Mouse (Mus musculus): ENCODE results near the gene Rpn2. TPM values are rescaled to one million over a fixed set of nuclear protein-coding genes. Genes with fewer than 3 reads are reported as not detected.

Rpn2 gene
- polyA plus RNA-seq (2015; fragmentation: Nextera tagmentation; extraction: Ambion mirVana): 183 and 189 TPM in 2 replicates

DNA sequence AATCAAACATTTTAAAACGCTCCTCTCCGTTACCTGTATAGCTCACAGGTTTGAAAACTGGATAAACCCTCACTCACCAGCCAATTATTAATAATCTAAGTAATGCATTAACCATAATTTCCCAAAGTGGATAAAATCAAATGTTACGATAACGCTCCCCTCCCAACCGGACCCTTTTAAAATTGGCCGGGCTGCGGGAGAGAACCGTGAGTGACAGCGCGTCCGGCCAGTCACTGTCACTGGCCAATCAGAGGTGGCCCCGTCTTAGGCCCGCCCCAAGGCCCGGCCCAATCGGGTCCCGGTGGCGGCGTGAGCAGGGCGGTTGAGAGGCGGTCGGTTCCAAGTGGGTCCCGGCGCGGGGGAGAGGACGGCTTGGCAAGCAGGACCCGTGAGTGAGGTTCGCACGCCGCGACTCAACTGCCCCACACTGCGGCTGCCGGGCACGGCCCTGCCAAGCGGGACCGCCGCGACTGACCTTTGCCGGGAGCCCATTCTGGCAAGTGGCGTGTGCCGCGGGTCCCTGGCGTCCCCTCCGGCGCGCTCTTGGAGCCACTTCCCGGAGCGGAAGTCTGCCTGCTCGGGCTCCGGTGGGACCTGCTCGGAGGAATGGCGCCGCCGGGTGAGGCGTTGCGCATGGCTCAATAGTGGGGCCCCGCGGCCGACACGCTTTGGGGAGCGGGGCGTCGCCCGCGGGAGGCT is at the start of gene Rpn2:
TSS of gene Rpn2 (plus strand) at position 301 of the 699 bp plus-strand sequence.
- H3K9me3 ChIP-seq (ENCODE audit: control insufficient read depth, low read length): no peaks in the 10 kb centered on the region
- H3K4me2 ChIP-seq (ENCODE audit: low read length): peak within 1 kb of the TSS; percentile 60
- 0 out of 2 replicates have a peak, but pooled peaks cover 3% of the 10 kb centered on the region for H3K36me3 ChIP-seq (ENCODE audit: control insufficient read depth, insufficient read depth)
- H3K4me3 ChIP-seq (replicated peaks; ENCODE audit: low read length): peak within 1 kb of the TSS; percentile 97
- no peaks in the 10 kb centered on the region for H3K27me3 ChIP-seq (replicated peaks; ENCODE audit: control insufficient read depth, insufficient read depth, low read length)
- WGBS: under 1% methylated on average over 57 of the region's 64 CpGs
- peaks cover 21% of the 10 kb centered on the region for H3K4me1 ChIP-seq (replicated peaks; ENCODE audit: control insufficient read depth, insufficient read depth, low read length)
- peak; percentile 100 for ATAC-seq
- H3K27ac ChIP-seq (ENCODE audit: low read length): peak within 1 kb of the TSS; percentile 94
- peak within 1 kb of the TSS; percentile 97 for H3K9ac ChIP-seq (replicated peaks; ENCODE audit: low read depth, low read length)

DNA sequence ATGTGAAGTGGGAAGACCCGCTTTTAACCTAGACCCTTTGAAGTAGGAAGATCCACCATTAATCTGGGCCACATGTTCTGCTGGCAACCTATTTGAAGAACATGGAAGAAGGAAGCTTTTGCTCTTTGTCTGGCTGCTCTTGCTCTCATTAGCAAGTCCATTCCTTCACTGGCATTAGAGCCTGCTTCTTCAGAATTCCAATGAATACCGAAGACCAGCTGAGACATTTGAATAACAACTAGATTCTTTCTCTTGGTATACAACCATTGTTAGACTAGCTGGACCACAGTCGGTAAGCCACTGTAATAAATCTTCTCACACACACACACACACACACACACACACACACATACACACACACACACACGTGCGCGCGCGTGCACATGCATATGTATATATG is 42.9 kb upstream of the Rpn2 start:
- Histone ChIP-seq H3K36me3 (ENCODE audit: control insufficient read depth, insufficient read depth) (no peaks in the 10 kb centered on the region), H3K27me3 (replicated peaks; ENCODE audit: control insufficient read depth, insufficient read depth, low read length) (no peaks in the 10 kb centered on the region), H3K4me1 (replicated peaks; ENCODE audit: control insufficient read depth, insufficient read depth, low read length) (no peaks in the 10 kb centered on the region), H3K4me3 (replicated peaks; ENCODE audit: low read length) (no peak overlapping the region), H3K9ac (replicated peaks; ENCODE audit: low read depth, low read length) (no peak overlapping the region), H3K27ac (ENCODE audit: low read length) (no peak overlapping the region), H3K9me3 (ENCODE audit: control insufficient read depth, low read length) (no peaks in the 10 kb centered on the region), H3K4me2 (ENCODE audit: low read length) (no peak overlapping the region)
- 77% methylated on average over 8 of the region's 8 CpGs for WGBS
- no peak for ATAC-seq

DNA sequence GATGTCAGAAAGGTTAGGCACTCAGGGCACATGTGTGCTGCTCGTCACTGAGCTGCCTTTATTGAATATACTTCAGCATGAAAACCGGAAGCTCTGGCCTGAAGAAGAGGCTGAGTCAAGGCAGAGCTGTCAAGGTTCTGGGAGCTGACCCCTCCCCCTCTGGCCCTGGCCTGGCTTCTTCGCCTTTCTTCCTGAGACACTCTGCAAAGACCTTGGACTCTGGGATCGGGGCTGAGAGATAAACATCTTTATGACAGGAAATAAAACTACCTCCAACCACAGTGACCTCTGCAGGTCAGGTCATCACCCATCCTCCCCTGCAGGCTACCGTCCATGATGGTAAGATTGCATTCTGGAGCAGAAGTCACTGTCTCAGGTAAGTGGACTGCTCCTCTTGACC is 33.8 kb upstream of the Rpn2 start:
- Histone ChIP-seq H3K9ac (replicated peaks; ENCODE audit: low read depth, low read length) (no peak overlapping the region), H3K27ac (ENCODE audit: low read length) (no peak overlapping the region), H3K4me3 (replicated peaks; ENCODE audit: low read length) (no peak overlapping the region), H3K4me1 (replicated peaks; ENCODE audit: control insufficient read depth, insufficient read depth, low read length) (no peaks in the 10 kb centered on the region), H3K36me3 (ENCODE audit: control insufficient read depth, insufficient read depth) (no peaks in the 10 kb centered on the region), H3K4me2 (ENCODE audit: low read length) (no peak overlapping the region), H3K9me3 (ENCODE audit: control insufficient read depth, low read length) (no peaks in the 10 kb centered on the region), H3K27me3 (replicated peaks; ENCODE audit: control insufficient read depth, insufficient read depth, low read length) (no peaks in the 10 kb centered on the region)
- WGBS: 66% methylated on average over 5 of the region's 5 CpGs
- ATAC-seq: no peak

DNA sequence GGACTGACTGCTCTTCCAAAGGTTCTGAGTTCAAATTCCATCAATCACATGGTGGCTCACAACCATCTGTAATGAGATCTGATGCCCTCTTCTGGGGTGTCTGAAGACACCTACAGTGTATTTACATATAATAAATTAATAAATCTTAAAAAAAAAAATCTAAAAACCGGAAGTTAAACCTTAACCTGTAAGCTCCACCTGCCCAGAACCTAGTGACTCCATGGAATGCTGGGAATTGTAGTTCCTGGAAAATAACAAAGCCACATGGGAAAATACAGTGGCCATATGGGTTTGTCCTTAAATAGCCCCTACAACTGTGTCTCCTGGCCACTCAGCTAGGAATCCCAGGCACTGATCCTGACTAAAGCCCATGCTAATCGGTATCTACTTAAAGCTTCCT is 33.2 kb upstream of the Rpn2 start:
- Histone ChIP-seq H3K4me2 (ENCODE audit: low read length) (no peak overlapping the region), H3K27me3 (replicated peaks; ENCODE audit: control insufficient read depth, insufficient read depth, low read length) (no peaks in the 10 kb centered on the region), H3K9me3 (ENCODE audit: control insufficient read depth, low read length) (no peaks in the 10 kb centered on the region), H3K9ac (replicated peaks; ENCODE audit: low read depth, low read length) (no peak overlapping the region), H3K36me3 (ENCODE audit: control insufficient read depth, insufficient read depth) (no peaks in the 10 kb centered on the region), H3K27ac (ENCODE audit: low read length) (no peak overlapping the region), H3K4me3 (replicated peaks; ENCODE audit: low read length) (no peak overlapping the region), H3K4me1 (replicated peaks; ENCODE audit: control insufficient read depth, insufficient read depth, low read length) (no peaks in the 10 kb centered on the region)
- WGBS: 79% methylated on average over 2 of the region's 2 CpGs
- no peak for ATAC-seq

DNA sequence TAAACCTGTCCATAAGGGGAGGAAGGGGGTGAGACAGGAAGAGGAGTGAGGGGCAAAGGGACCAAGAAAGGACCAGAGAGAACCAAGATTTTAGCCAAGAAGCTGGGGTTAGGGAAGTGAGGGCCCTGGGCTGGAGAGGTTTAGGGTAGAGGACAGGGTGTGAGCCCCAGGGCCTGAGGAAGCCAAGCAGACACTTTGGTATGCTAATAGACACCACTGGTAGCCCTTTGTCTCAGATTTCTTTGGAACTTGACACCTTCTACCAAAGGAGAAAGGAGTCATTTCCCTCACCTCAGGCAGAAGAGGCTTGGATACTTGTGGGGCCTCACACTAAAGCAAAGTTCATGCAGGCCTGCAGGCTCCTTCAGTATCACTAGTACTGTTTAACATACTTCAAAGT is 30.7 kb upstream of the Rpn2 start:
- Histone ChIP-seq H3K36me3 (ENCODE audit: control insufficient read depth, insufficient read depth) (no peaks in the 10 kb centered on the region), H3K9ac (replicated peaks; ENCODE audit: low read depth, low read length) (no peak overlapping the region), H3K4me2 (ENCODE audit: low read length) (no peak overlapping the region)

DNA sequence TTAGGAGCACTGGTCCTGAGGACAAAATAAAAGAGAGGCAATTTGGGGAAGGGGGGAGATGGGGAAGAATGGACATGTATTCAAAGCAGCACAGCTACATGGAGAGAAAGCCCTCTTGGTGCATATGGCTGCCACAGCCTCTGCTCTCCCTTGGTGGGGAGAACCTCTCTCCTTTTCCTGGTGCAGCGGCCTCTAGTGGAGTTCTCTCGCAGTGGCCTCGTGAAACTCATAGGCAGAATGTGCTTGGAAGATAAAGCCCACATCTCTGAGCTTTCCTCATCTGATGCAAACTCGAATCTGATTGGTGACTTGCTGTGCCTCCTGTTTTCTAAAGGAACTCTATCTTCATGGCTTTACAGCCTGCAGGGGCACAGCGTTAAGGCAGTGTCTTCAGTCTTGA is 19.1 kb upstream of the Rpn2 start:
- no peak overlapping the region for H3K9ac ChIP-seq (replicated peaks; ENCODE audit: low read depth, low read length)
- H3K4me1 ChIP-seq (replicated peaks; ENCODE audit: control insufficient read depth, insufficient read depth, low read length): no peaks in the 10 kb centered on the region
- no peak overlapping the region for H3K4me2 ChIP-seq (ENCODE audit: low read length)
- H3K9me3 ChIP-seq (ENCODE audit: control insufficient read depth, low read length): no peaks in the 10 kb centered on the region
- H3K27me3 ChIP-seq (replicated peaks; ENCODE audit: control insufficient read depth, insufficient read depth, low read length): no peaks in the 10 kb centered on the region
- WGBS: 6% methylated on average over 5 of the region's 5 CpGs
- no peak overlapping the region for H3K4me3 ChIP-seq (replicated peaks; ENCODE audit: low read length)
- no peak for ATAC-seq
- no peaks in the 10 kb centered on the region for H3K36me3 ChIP-seq (ENCODE audit: control insufficient read depth, insufficient read depth)
- H3K27ac ChIP-seq (ENCODE audit: low read length): no peak overlapping the region

More for the DNA sequence above, 30.7 kb upstream of the Rpn2 start:
- Histone ChIP-seq H3K4me3 (replicated peaks; ENCODE audit: low read length) (no peak overlapping the region), H3K27me3 (replicated peaks; ENCODE audit: control insufficient read depth, insufficient read depth, low read length) (no peaks in the 10 kb centered on the region), H3K27ac (ENCODE audit: low read length) (no peak overlapping the region), H3K4me1 (replicated peaks; ENCODE audit: control insufficient read depth, insufficient read depth, low read length) (no peaks in the 10 kb centered on the region), H3K9me3 (ENCODE audit: control insufficient read depth, low read length) (no peaks in the 10 kb centered on the region)
- no peak for ATAC-seq

DNA sequence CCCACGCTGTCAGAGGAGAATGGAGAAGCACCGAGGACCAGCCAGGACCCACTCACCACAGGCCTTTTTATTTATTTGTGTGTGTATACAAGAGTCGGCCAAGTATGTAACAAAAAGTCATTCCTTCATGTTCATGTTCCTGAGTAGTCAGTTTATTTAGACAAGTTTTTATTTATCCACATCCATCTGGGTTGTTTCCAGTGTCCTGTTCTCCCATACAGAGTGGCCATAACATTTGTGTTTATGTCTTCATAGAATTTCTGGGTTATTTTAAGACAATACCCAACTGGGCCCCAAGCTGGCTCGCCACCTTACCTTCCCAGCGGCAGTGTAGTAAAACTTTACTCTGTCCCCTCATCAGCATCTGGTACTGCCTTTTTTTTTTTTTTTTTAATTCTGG is 16.9 kb upstream of the Rpn2 start:
- Histone ChIP-seq H3K4me2 (ENCODE audit: low read length) (no peak overlapping the region), H3K9me3 (ENCODE audit: control insufficient read depth, low read length) (no peaks in the 10 kb centered on the region), H3K36me3 (ENCODE audit: control insufficient read depth, insufficient read depth) (no peaks in the 10 kb centered on the region), H3K27me3 (replicated peaks; ENCODE audit: control insufficient read depth, insufficient read depth, low read length) (no peaks in the 10 kb centered on the region), H3K27ac (ENCODE audit: low read length) (no peak overlapping the region), H3K4me3 (replicated peaks; ENCODE audit: low read length) (no peak overlapping the region), H3K9ac (replicated peaks; ENCODE audit: low read depth, low read length) (no peak overlapping the region), H3K4me1 (replicated peaks; ENCODE audit: control insufficient read depth, insufficient read depth, low read length) (no peaks in the 10 kb centered on the region)
- 92% methylated on average over 5 of the region's 5 CpGs for WGBS
- ATAC-seq: no peak

DNA sequence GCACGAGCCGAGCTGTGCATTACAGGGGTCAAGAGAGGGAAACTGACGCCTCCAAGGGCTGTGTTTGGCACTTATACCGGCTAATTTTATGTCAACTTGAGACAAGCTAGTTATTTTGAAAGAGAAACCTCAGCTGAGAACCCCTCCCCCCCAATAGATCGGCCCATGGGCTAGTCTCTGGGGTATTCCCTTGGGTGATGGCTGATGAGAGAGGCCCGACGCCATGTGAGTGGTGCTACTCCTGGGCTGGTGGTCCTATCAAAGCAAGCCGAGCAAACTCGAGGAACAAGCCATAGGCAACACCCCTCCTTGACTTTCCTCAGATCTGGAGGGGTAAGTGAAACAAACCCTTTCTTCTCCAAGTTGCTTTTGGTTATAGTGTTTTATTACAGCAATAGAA is 16.3 kb upstream of the Rpn2 start:
- Histone ChIP-seq H3K36me3 (ENCODE audit: control insufficient read depth, insufficient read depth) (no peaks in the 10 kb centered on the region), H3K9ac (replicated peaks; ENCODE audit: low read depth, low read length) (no peak overlapping the region), H3K9me3 (ENCODE audit: control insufficient read depth, low read length) (no peaks in the 10 kb centered on the region), H3K4me2 (ENCODE audit: low read length) (no peak overlapping the region), H3K4me1 (replicated peaks; ENCODE audit: control insufficient read depth, insufficient read depth, low read length) (no peaks in the 10 kb centered on the region), H3K27ac (ENCODE audit: low read length) (no peak overlapping the region), H3K27me3 (replicated peaks; ENCODE audit: control insufficient read depth, insufficient read depth, low read length) (no peaks in the 10 kb centered on the region), H3K4me3 (replicated peaks; ENCODE audit: low read length) (no peak overlapping the region)
- WGBS: 84% methylated on average over 9 of the region's 9 CpGs
- no peak for ATAC-seq

DNA sequence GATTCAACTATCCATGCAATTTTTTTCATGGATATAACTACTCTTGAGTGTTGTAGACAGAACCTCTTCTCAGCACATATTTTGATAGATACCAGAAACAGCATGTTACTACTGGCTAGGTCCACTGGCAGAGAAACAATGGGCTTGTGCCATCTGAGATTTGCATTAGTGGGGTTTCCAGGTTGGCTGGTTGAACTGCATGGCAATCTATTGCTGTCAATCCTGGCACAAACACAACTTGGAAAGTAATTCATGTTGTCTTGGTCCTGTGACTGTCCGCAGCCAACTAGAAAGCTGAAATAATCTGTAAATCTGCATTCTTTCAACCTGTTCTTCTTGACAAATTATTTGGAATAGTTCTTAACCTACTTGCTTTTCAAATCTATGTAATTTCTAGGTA is 15.7 kb upstream of the Rpn2 start:
- Histone ChIP-seq H3K4me1 (replicated peaks; ENCODE audit: control insufficient read depth, insufficient read depth, low read length) (no peaks in the 10 kb centered on the region), H3K4me2 (ENCODE audit: low read length) (no peak overlapping the region), H3K4me3 (replicated peaks; ENCODE audit: low read length) (no peak overlapping the region), H3K27me3 (replicated peaks; ENCODE audit: control insufficient read depth, insufficient read depth, low read length) (no peaks in the 10 kb centered on the region), H3K27ac (ENCODE audit: low read length) (no peak overlapping the region), H3K36me3 (ENCODE audit: control insufficient read depth, insufficient read depth) (no peaks in the 10 kb centered on the region), H3K9ac (replicated peaks; ENCODE audit: low read depth, low read length) (no peak overlapping the region), H3K9me3 (ENCODE audit: control insufficient read depth, low read length) (no peaks in the 10 kb centered on the region)
- WGBS: 69% methylated on average over 1 of the region's 1 CpGs
- no peak for ATAC-seq

DNA sequence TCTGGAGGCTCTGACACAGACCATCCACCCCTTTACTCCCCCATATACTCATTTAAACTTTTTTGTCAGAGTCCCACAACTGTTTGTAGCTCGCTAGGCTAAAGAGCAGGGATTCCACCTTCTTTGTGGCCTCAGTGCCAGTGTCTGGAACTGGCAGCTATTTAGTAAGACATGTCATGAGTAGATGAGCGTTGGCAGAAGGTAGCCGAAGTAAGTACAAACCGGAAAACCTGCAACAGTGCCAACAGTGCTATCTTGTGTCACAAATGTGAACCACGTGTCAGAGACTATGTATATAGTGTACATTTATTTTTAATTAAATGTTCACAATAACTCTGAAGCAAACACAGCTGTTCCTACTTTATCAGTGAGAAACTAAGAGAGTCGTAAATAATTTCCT is 15.0 kb upstream of the Rpn2 start:
- Histone ChIP-seq H3K4me2 (ENCODE audit: low read length) (no peak overlapping the region), H3K27ac (ENCODE audit: low read length) (no peak overlapping the region), H3K27me3 (replicated peaks; ENCODE audit: control insufficient read depth, insufficient read depth, low read length) (no peaks in the 10 kb centered on the region), H3K9me3 (ENCODE audit: control insufficient read depth, low read length) (no peaks in the 10 kb centered on the region), H3K4me1 (replicated peaks; ENCODE audit: control insufficient read depth, insufficient read depth, low read length) (no peaks in the 10 kb centered on the region), H3K36me3 (ENCODE audit: control insufficient read depth, insufficient read depth) (no peaks in the 10 kb centered on the region), H3K9ac (replicated peaks; ENCODE audit: low read depth, low read length) (no peak overlapping the region), H3K4me3 (replicated peaks; ENCODE audit: low read length) (no peak overlapping the region)
- 65% methylated on average over 6 of the region's 6 CpGs for WGBS
- ATAC-seq: no peak

Measured in forebrain, embryonic 16.5 days (tissue).